Mouse (Mus musculus) forebrain, embryonic 10.5 days (tissue): Measurements from ENCODE around the gene Knstrn. TPM values are rescaled to one million over a fixed set of nuclear protein-coding genes. Genes with fewer than 3 reads are reported as not detected.

Source experiments
- DNase-seq: peaks from one replicate; pipeline ENCODE4 v3.0.0-alpha.2; 2017; ENCODE audit warnings: low spot score; ENCODE audit errors: extremely low spot score
- H3K27ac ChIP-seq: fragments of 300-500 bp; sonication (generic); 2 replicates; pipeline ENCODE4 v1.5.1; 2016; ENCODE audit warnings: mild to moderate bottlenecking
- H3K27me3 ChIP-seq: fragments of 300-500 bp; sonication (generic); 2 replicates; pipeline ENCODE4 v1.6.1; 2016; ENCODE audit warnings: mild to moderate bottlenecking; ENCODE audit not compliant: poor library complexity, severe bottlenecking
- H3K36me3 ChIP-seq: fragments of 300-500 bp; sonication (generic); replicated peaks from 2 replicates; pipeline ENCODE4 v1.6.1; 2016; ENCODE audit warnings: mild to moderate bottlenecking, moderate library complexity
- H3K4me1 ChIP-seq: fragments of 300-500 bp; sonication (generic); 2 replicates; pipeline ENCODE4 v1.6.1; 2016
- H3K4me3 ChIP-seq: fragments of 300-500 bp; sonication (generic); 2 replicates; pipeline ENCODE4 v1.5.1; 2016; ENCODE audit warnings: mild to moderate bottlenecking, moderate library complexity
- H3K9me3 ChIP-seq: fragments of 300-500 bp; sonication (generic); 2 replicates; pipeline ENCODE4 v1.6.1; 2016; ENCODE audit warnings: mild to moderate bottlenecking, moderate library complexity
- WGBS: fragments of 180-500 bp; shearing (Covaris S2); methylation state at CpG from one replicate; pipeline ENCODE4 v1.1.7; 2016; 5-methylcytosine and 5-hydroxymethylcytosine counted together
- polyA plus RNA-seq: library from polyadenylated mRNA; unstranded; fragments of >200 nt; fragmentation: Nextera tagmentation; extraction: Ambion mirVana; gene quantifications from 2 replicates; pipeline ENCODE4 v1.2.1, GENCODE M21; 2016

The Knstrn gene
- polyA plus RNA-seq, 1 experiment from 2014 or later: 180 TPM

- H3K27ac ChIP-seq: no peak overlapping the region
- no peaks in the 10 kb centered on the region for H3K4me1 ChIP-seq
- no peak overlapping the region for H3K4me3 ChIP-seq
- H3K36me3 ChIP-seq: no peaks in the 10 kb centered on the region
- no peak for DNase-seq
- no peaks in the 10 kb centered on the region; the same call in 1 of the 2 replicates for H3K9me3 ChIP-seq
- peaks cover 3% of the 10 kb centered on the region; the same call in 1 of the 2 replicates for H3K27me3 ChIP-seq
- 77% methylated on average over 4 of the region's 4 CpGs for WGBS
Observed at GRCm38 (mm10) chr2:118802542-118803118, 11.2 kb upstream of the Knstrn start.

GRCm38 (mm10) chr2:118804474-118804873 is 9.3 kb upstream of the Knstrn start:
- no peaks in the 10 kb centered on the region for H3K36me3 ChIP-seq
- 79% methylated on average over 2 of the region's 2 CpGs for WGBS
- no peak overlapping the region for H3K4me3 ChIP-seq
- peaks cover 3% of the 10 kb centered on the region; the same call in 1 of the 2 replicates for H3K27me3 ChIP-seq
- no peak for DNase-seq
- no peak overlapping the region for H3K27ac ChIP-seq
- H3K9me3 ChIP-seq: no peaks in the 10 kb centered on the region
- H3K4me1 ChIP-seq: no peaks in the 10 kb centered on the region

- no peak for DNase-seq
- Histone ChIP-seq H3K27me3 (peaks cover 3% of the 10 kb centered on the region; the same call in 1 of the 2 replicates), H3K9me3 (no peaks in the 10 kb centered on the region), H3K36me3 (no peaks in the 10 kb centered on the region), H3K27ac (no peak overlapping the region), H3K4me3 (no peak overlapping the region), H3K4me1 (no peaks in the 10 kb centered on the region)
- WGBS: 78% methylated on average over 3 of the region's 3 CpGs
Observed at GRCm38 (mm10) chr2:118805137-118805536, 8.7 kb upstream of the Knstrn start.

- Histone ChIP-seq H3K4me1 (peaks cover 1% of the 10 kb centered on the region; the same call in 1 of the 2 replicates), H3K36me3 (no peaks in the 10 kb centered on the region), H3K4me3 (no peak overlapping the region), H3K9me3 (no peaks in the 10 kb centered on the region), H3K27me3 (peaks cover 3% of the 10 kb centered on the region; the same call in 1 of the 2 replicates), H3K27ac (no peak overlapping the region)
- 41% methylated on average over 3 of the region's 3 CpGs for WGBS
- no peak for DNase-seq
Observed at GRCm38 (mm10) chr2:118805756-118806155, 8.0 kb upstream of the Knstrn start.

GRCm38 (mm10) chr2:118806860-118807259 is 6.9 kb upstream of the Knstrn start:
- DNase-seq: no peak
- no peaks in the 10 kb centered on the region for H3K9me3 ChIP-seq
- H3K4me3 ChIP-seq: no peak overlapping the region
- peaks cover 4% of the 10 kb centered on the region; the same call in 1 of the 2 replicates for H3K4me1 ChIP-seq
- WGBS: 76% methylated on average over 4 of the region's 4 CpGs
- H3K27me3 ChIP-seq: peaks cover 3% of the 10 kb centered on the region; the same call in 1 of the 2 replicates
- no peak overlapping the region for H3K27ac ChIP-seq
- no peaks in the 10 kb centered on the region for H3K36me3 ChIP-seq

- WGBS: 46% methylated on average over 2 of the region's 2 CpGs
- no peak for DNase-seq
- no peak overlapping the region for H3K4me3 ChIP-seq
Observed at GRCm38 (mm10) chr2:118810861-118811260, 2.9 kb upstream of the Knstrn start.

GRCm38 (mm10) chr2:118812724-118813123 is 1.1 kb upstream of the Knstrn start:
- WGBS: 40% methylated on average over 1 of the region's 1 CpGs
- Histone ChIP-seq H3K27me3 (no peaks in the 10 kb centered on the region), H3K4me1 (peaks cover 27% of the 10 kb centered on the region), H3K27ac (no peak overlapping the region), H3K36me3 (peaks cover 24% of the 10 kb centered on the region), H3K9me3 (no peaks in the 10 kb centered on the region), H3K4me3 (no peak overlapping the region)
- DNase-seq: no peak

More at GRCm38 (mm10) chr2:118810861-118811260, 2.9 kb upstream of the Knstrn start:
- Histone ChIP-seq H3K9me3 (no peaks in the 10 kb centered on the region), H3K27me3 (peaks cover 3% of the 10 kb centered on the region; the same call in 1 of the 2 replicates), H3K27ac (no peak overlapping the region), H3K4me1 (peaks cover 26% of the 10 kb centered on the region), H3K36me3 (peaks cover 6% of the 10 kb centered on the region)

- H3K27me3 ChIP-seq: no peaks in the 10 kb centered on the region
- H3K27ac ChIP-seq: no peak overlapping the region
- DNase-seq: no peak
- peaks cover 93% of the 10 kb centered on the region for H3K36me3 ChIP-seq
- no peak overlapping the region for H3K4me3 ChIP-seq
- 92% methylated on average over 5 of the region's 5 CpGs for WGBS
- H3K9me3 ChIP-seq: peaks cover 24% of the 10 kb centered on the region; the same call in 1 of the 2 replicates
- H3K4me1 ChIP-seq: no peaks in the 10 kb centered on the region
Observed at GRCm38 (mm10) chr2:118822800-118823199, 9.0 kb downstream of the Knstrn start.

- Histone ChIP-seq H3K36me3 (peaks cover 93% of the 10 kb centered on the region), H3K27me3 (no peaks in the 10 kb centered on the region), H3K27ac (no peak overlapping the region), H3K4me1 (no peaks in the 10 kb centered on the region), H3K9me3 (peaks cover 24% of the 10 kb centered on the region; the same call in 1 of the 2 replicates), H3K4me3 (no peak overlapping the region)
- 94% methylated on average over 4 of the region's 4 CpGs for WGBS
- DNase-seq: no peak
Observed at GRCm38 (mm10) chr2:118824396-118824795, 10.6 kb downstream of the Knstrn start.

GRCm38 (mm10) chr2:118829096-118829495 is 15.3 kb downstream of the Knstrn start:
- H3K27me3 ChIP-seq: no peaks in the 10 kb centered on the region
- no peak overlapping the region for H3K27ac ChIP-seq
- no peaks in the 10 kb centered on the region for H3K4me1 ChIP-seq
- peaks cover 20% of the 10 kb centered on the region; the same call in 1 of the 2 replicates for H3K9me3 ChIP-seq
- WGBS: 92% methylated on average over 5 of the region's 5 CpGs
- no peak for DNase-seq
- peaks cover 100% of the 10 kb centered on the region for H3K36me3 ChIP-seq
- no peak overlapping the region for H3K4me3 ChIP-seq

- no peak for DNase-seq
- H3K27me3 ChIP-seq: no peaks in the 10 kb centered on the region
- no peak overlapping the region for H3K27ac ChIP-seq
- H3K9me3 ChIP-seq: no peaks in the 10 kb centered on the region
- H3K4me3 ChIP-seq: no peak overlapping the region
- H3K4me1 ChIP-seq: peaks cover 7% of the 10 kb centered on the region
- WGBS: 93% methylated on average over 6 of the region's 6 CpGs
- peaks cover 74% of the 10 kb centered on the region for H3K36me3 ChIP-seq
Observed at GRCm38 (mm10) chr2:118834061-118834460, 20.3 kb downstream of the Knstrn start.

GRCm38 (mm10) chr2:118835115-118835514 is 21.3 kb downstream of the Knstrn start:
- H3K27ac ChIP-seq: no peak overlapping the region
- H3K4me3 ChIP-seq: no peak overlapping the region
- no peaks in the 10 kb centered on the region for H3K27me3 ChIP-seq
- H3K36me3 ChIP-seq: peaks cover 64% of the 10 kb centered on the region
- WGBS: 93% methylated on average over 6 of the region's 6 CpGs
- peaks cover 8% of the 10 kb centered on the region for H3K4me1 ChIP-seq
- no peaks in the 10 kb centered on the region for H3K9me3 ChIP-seq
- DNase-seq: no peak

- 43% methylated on average over 5 of the region's 5 CpGs for WGBS
- peaks cover 32% of the 10 kb centered on the region for H3K36me3 ChIP-seq
- H3K4me1 ChIP-seq: peaks cover 8% of the 10 kb centered on the region
- no peak for DNase-seq
- H3K27ac ChIP-seq: no peak overlapping the region
- H3K9me3 ChIP-seq: no peaks in the 10 kb centered on the region
- H3K4me3 ChIP-seq: no peak overlapping the region
- H3K27me3 ChIP-seq: no peaks in the 10 kb centered on the region
Observed at GRCm38 (mm10) chr2:118838330-118838729, 24.5 kb downstream of the Knstrn start.
